Mouse (Mus musculus): Measurements from ENCODE around the gene Mrpl17. TPM values are rescaled to one million over a fixed set of nuclear protein-coding genes. Genes with fewer than 3 reads are reported as not detected.
"Not testable (repeated sequence)": the region's sequence is repeated elsewhere in the genome, so short reads cannot be mapped to it uniquely, and the experiment has no call there.

Gene Mrpl17
- 384 and 388 TPM in 2 replicates for polyA plus RNA-seq (2014; fragmentation: Nextera tagmentation; extraction: Ambion mirVana)

DNA sequence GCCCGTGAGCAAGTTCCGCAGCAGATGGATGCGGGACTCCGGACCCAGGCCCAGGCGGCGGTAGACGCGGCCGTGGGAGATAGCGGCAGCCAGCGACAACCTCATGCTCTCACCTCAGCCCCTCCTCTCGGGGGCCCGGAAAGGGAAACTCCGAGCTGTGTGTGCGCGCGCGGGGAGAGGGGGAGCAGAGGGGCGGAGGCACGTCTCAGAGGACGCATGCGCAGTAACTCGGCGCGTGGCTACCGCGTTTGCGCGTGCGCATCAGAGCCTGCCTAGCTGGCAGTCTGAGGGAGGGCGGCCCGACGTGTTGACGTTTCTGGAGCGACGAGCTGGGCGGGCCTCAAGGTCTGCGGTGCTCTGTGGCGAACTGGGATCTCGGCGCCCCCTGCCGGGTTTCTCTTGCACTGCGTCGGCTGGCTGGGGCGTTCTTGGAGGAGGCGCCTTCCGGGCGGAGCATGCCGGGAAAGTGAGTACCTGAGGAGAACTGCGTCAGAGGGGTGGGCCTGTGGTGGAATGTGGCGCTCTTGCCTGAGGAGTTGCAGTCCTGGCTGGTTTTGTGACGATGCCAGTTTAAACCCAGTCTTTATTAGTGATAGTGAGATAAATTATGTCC is at the start of gene Mrpl17:
Gene Mrpl17, minus strand, starts transcription at position 223 of the 613 bp plus-strand sequence.
- H3K27me3 ChIP-seq (ENCODE audit: insufficient read depth, low read length): no peaks in the 10 kb centered on the region
- ATAC-seq (ENCODE audit: insufficient read depth) (peak; percentile 97), DNase-seq (peak; percentile 100)
- H3K4me2 ChIP-seq: peak within 1 kb of the TSS; percentile 85
- H3K4me3 ChIP-seq (ENCODE audit: low read depth, low read length): peak within 1 kb of the TSS; percentile 88
- peak within 1 kb of the TSS; percentile 95 for H3K9ac ChIP-seq
- under 1% methylated on average over 52 of the region's 52 CpGs for WGBS
- peaks cover 6% of the 10 kb centered on the region for H3K4me1 ChIP-seq (ENCODE audit: insufficient read depth)
- H3K27ac ChIP-seq (ENCODE audit: low read depth): peak within 1 kb of the TSS; percentile 87
- peaks cover 23% of the 10 kb centered on the region for H3K36me3 ChIP-seq (ENCODE audit: insufficient read depth)
- H3K9me3 ChIP-seq (ENCODE audit: low read depth, low read length): no peaks in the 10 kb centered on the region
- peak; percentile 91 for TF ChIP-seq CTCF (IDR thresholded peaks at IDR 0.05; ENCODE audit: low read depth)

DNA sequence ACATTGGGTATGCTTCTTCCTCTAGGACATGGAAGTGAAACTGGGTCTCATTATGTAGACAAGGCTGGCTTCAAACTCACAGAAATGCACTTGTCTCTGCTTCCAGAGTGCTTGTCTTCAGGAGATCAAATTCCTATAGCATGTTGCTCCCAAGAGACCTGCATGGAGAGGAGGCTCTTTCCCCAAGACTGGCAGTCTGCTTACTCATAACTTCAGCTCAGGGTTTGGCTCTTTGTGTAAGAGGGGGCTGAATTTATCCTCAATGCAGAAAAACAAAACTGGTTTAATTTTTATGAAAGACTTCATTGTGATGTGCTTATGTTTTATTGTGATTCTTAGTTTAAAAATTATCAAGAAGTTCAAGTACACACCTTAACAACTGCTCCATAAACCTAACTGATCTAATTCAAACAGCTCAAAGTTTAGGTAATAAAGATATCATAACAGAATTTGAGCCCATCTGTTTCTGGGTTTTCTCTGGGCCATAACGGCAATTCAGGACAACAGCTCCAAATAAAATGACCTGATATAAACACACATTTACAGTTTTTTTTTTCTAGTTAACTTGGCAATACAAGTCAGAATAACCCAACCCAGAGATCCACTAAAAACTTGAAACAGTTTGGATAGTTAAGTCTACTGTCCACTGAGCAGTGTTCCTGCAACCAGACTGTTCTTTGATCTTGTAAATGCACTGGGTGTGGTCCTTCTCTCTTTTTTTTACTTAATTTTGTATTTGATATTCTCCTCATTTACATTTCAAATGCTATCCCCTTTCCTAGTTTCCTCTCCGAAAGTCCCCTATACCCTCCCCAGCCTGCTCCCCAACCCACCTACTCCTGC is 45.0 kb upstream of the Mrpl17 start:
- not testable (repeated sequence) for H3K4me1 ChIP-seq (ENCODE audit: insufficient read depth); H3K27ac ChIP-seq (ENCODE audit: low read depth); H3K36me3 ChIP-seq (ENCODE audit: insufficient read depth); ATAC-seq (ENCODE audit: insufficient read depth); H3K9ac ChIP-seq; DNase-seq; H3K27me3 ChIP-seq (ENCODE audit: insufficient read depth, low read length); H3K4me3 ChIP-seq (ENCODE audit: low read depth, low read length); H3K4me2 ChIP-seq; H3K9me3 ChIP-seq (ENCODE audit: low read depth, low read length)
- whole genome bisulfite sequencing: no CpG with 5 or more reads among the region's 2 CpGs

DNA sequence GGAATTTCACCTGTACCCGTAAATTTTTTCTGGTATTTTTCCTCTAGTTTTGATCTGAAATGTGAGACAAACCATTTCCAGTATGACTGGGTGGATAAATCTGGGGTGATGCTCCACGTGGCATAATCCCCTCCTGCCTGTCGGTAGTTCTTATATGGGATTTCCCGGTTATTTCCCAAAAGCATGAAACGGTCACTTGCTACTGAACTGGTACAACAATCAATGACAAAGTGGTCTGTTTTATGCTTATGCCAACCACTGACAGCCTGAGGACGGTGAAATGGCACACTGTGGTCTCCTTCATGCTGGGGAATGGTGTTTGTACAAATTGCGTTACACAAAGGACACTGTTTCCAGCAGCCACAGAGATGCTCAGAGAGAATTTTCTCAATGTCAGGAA is 13.4 kb upstream of the Mrpl17 start:
- 75% methylated on average over 7 of the region's 7 CpGs for WGBS
- no peak overlapping the region for H3K4me2 ChIP-seq
- no peak overlapping the region for H3K27ac ChIP-seq (ENCODE audit: low read depth)
- H3K4me1 ChIP-seq (ENCODE audit: insufficient read depth): no peaks in the 10 kb centered on the region
- no peaks in the 10 kb centered on the region for H3K27me3 ChIP-seq (ENCODE audit: insufficient read depth, low read length)
- no peaks in the 10 kb centered on the region for H3K9me3 ChIP-seq (ENCODE audit: low read depth, low read length)
- ATAC-seq (ENCODE audit: insufficient read depth) (no peak), DNase-seq (no peak)
- no peak for TF ChIP-seq CTCF (IDR thresholded peaks at IDR 0.05; ENCODE audit: low read depth)
- no peaks in the 10 kb centered on the region for H3K36me3 ChIP-seq (ENCODE audit: insufficient read depth)
- no peak overlapping the region for H3K9ac ChIP-seq
- no peak overlapping the region for H3K4me3 ChIP-seq (ENCODE audit: low read depth, low read length)

DNA sequence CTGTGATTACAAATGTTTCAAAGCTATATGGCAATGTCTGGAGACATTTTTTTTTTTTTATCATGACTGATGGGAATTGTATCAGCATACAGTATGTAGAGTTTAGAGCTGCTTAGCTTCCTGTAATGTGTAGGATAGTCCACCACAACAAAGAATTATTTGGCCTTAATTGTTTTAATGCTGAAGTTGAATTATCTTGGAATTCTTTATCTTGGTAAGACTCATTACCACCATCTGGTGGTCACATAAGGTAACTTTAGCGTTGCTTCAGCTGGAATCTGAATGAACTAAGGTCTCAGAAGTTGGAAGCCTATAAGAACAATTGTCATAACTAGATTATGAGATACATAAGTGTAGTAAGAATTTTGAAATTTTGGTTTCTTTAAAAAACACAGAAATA is 7.6 kb upstream of the Mrpl17 start:
- Histone ChIP-seq H3K27ac (ENCODE audit: low read depth) (no peak overlapping the region), H3K4me3 (ENCODE audit: low read depth, low read length) (no peak overlapping the region), H3K4me2 (no peak overlapping the region), H3K9ac (no peak overlapping the region), H3K9me3 (ENCODE audit: low read depth, low read length) (no peaks in the 10 kb centered on the region), H3K4me1 (ENCODE audit: insufficient read depth) (no peaks in the 10 kb centered on the region), H3K27me3 (ENCODE audit: insufficient read depth, low read length) (no peaks in the 10 kb centered on the region), H3K36me3 (ENCODE audit: insufficient read depth) (no peaks in the 10 kb centered on the region)
- WGBS: 5% methylated on average over 1 of the region's 1 CpGs
- ATAC-seq (ENCODE audit: insufficient read depth) (0 out of 2 replicates have a peak, but pooled peaks have one; percentile 17), DNase-seq (peak; percentile 85)
- peak; percentile 69 for TF ChIP-seq CTCF (IDR thresholded peaks at IDR 0.05; ENCODE audit: low read depth)

DNA sequence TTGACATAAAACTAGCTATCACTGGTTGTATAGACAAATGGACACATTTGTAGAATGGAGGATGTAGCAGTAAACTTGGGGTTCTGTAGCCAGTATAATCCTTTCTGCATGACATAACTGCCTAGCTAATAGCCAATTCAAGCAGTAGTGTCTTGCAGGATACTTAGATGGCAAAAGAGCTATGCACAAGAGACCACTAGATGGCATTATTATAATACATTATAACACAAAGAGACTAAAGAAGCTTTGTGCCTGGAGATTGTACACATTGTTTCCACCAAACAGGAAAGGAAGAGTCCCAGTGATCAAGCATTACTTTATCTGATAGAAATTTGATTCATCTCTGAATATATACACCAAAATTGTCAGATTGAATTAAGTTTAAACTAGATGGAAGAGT is 5.8 kb upstream of the Mrpl17 start:
- Histone ChIP-seq H3K9ac (no peak overlapping the region), H3K36me3 (ENCODE audit: insufficient read depth) (no peaks in the 10 kb centered on the region), H3K4me2 (no peak overlapping the region), H3K27ac (ENCODE audit: low read depth) (no peak overlapping the region), H3K9me3 (ENCODE audit: low read depth, low read length) (no peaks in the 10 kb centered on the region), H3K4me3 (ENCODE audit: low read depth, low read length) (no peak overlapping the region), H3K4me1 (ENCODE audit: insufficient read depth) (no peaks in the 10 kb centered on the region), H3K27me3 (ENCODE audit: insufficient read depth, low read length) (no peaks in the 10 kb centered on the region)
- DNase-seq (peak; percentile 73), ATAC-seq (ENCODE audit: insufficient read depth) (no peak)
- peak; percentile 51 for TF ChIP-seq CTCF (IDR thresholded peaks at IDR 0.05; ENCODE audit: low read depth)

DNA sequence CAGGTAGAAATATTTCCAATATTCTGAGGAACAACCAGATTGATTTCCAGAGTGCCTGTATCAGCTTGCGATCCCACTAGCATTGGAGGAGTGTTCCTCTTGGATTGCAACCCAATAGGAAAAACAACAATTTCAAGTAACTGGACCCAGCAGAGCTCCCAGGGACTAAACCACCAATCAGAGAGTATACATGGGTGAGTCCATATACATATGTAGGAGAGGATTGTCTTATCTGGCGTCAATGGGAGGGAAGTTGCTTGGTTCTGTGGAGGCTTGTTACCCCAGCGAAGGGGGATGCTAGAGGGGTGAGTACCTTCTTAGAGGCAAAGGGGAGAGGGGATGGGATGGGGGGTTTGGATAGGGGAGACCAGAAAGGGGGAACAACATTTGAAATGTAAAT is 2.4 kb upstream of the Mrpl17 start:
- 82% methylated on average over 3 of the region's 3 CpGs for WGBS
- TF ChIP-seq CTCF (IDR thresholded peaks at IDR 0.05; ENCODE audit: low read depth): no peak
- H3K9ac ChIP-seq: no peak overlapping the region
- DNase-seq (no peak), ATAC-seq (ENCODE audit: insufficient read depth) (no peak)
- peaks cover 6% of the 10 kb centered on the region for H3K4me1 ChIP-seq (ENCODE audit: insufficient read depth)
- H3K4me2 ChIP-seq: no peak overlapping the region
- H3K27me3 ChIP-seq (ENCODE audit: insufficient read depth, low read length): no peaks in the 10 kb centered on the region
- no peaks in the 10 kb centered on the region for H3K9me3 ChIP-seq (ENCODE audit: low read depth, low read length)
- peaks cover 15% of the 10 kb centered on the region for H3K36me3 ChIP-seq (ENCODE audit: insufficient read depth)
- no peak overlapping the region for H3K4me3 ChIP-seq (ENCODE audit: low read depth, low read length)
- H3K27ac ChIP-seq (ENCODE audit: low read depth): no peak overlapping the region

DNA sequence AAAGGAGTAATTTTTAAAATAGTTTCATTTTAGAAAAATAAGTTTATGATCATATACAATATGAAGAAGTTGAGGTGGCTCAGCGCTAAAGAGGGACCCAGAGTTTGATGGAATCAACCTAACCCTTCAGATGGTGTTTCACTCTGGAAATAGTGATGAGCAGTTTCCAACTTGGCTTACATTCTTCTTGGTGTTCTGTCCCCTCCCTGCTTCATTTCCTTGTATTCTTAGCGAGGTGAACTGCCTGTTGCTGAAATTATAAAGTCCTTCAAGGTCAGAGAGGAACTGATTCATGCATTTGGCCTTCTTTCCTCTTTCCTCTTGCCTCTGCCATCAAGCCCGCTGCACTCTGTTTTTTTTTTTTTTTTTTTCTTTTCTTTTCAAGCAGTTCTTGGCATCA is 1.7 kb upstream of the Mrpl17 start:
- Histone ChIP-seq H3K9me3 (ENCODE audit: low read depth, low read length) (no peaks in the 10 kb centered on the region), H3K4me2 (no peak overlapping the region), H3K9ac (no peak overlapping the region), H3K27me3 (ENCODE audit: insufficient read depth, low read length) (no peaks in the 10 kb centered on the region), H3K27ac (ENCODE audit: low read depth) (no peak overlapping the region), H3K4me1 (ENCODE audit: insufficient read depth) (peaks cover 6% of the 10 kb centered on the region), H3K4me3 (ENCODE audit: low read depth, low read length) (no peak overlapping the region), H3K36me3 (ENCODE audit: insufficient read depth) (peaks cover 20% of the 10 kb centered on the region)
- TF ChIP-seq CTCF (IDR thresholded peaks at IDR 0.05; ENCODE audit: low read depth): no peak
- no peak for DNase-seq
- 81% methylated on average over 3 of the region's 3 CpGs for WGBS
- no peak for ATAC-seq (ENCODE audit: insufficient read depth)
